Mouse (Mus musculus): Measurements from ENCODE around the gene Plac8. TPM values are rescaled to one million over a fixed set of nuclear protein-coding genes. Genes with fewer than 3 reads are reported as not detected.

Plac8 gene
- polyA plus RNA-seq, 1 experiment from 2014 or later = 2.2 TPM

GRCm38 (mm10) chr5:100595999-100596398, 24.0 kb upstream of the Plac8 start:
- H3K9me3 ChIP-seq = no peaks in the 10 kb centered on the region
- H3K27ac ChIP-seq (replicated peaks) = no peak overlapping the region
- H3K27me3 ChIP-seq = no peaks in the 10 kb centered on the region
- ATAC-seq (ENCODE audit: low read depth) = no peak
- H3K36me3 ChIP-seq = no peaks in the 10 kb centered on the region
- WGBS = 90% methylated on average over 6 of the region's 6 CpGs
- no peak overlapping the region for H3K4me2 ChIP-seq
- no peak overlapping the region for H3K4me3 ChIP-seq
- H3K9ac ChIP-seq = no peak overlapping the region
- 0 out of 2 replicates have a peak, but pooled peaks cover 2% of the 10 kb centered on the region for H3K4me1 ChIP-seq (replicated peaks)

- Histone ChIP-seq H3K27me3 (no peaks in the 10 kb centered on the region), H3K4me1 (replicated peaks) (0 out of 2 replicates have a peak, but pooled peaks cover 2% of the 10 kb centered on the region), H3K4me3 (no peak overlapping the region), H3K9me3 (no peaks in the 10 kb centered on the region), H3K9ac (no peak overlapping the region), H3K4me2 (no peak overlapping the region), H3K36me3 (no peaks in the 10 kb centered on the region), H3K27ac (replicated peaks) (no peak overlapping the region)
- WGBS = 84% methylated on average over 13 of the region's 13 CpGs
- no peak for ATAC-seq (ENCODE audit: low read depth)
These were observed 22.9 kb upstream of the Plac8 start for GRCm38 (mm10) chr5:100594803-100595467.

- Histone ChIP-seq H3K4me1 (replicated peaks) (no peaks in the 10 kb centered on the region), H3K9ac (no peak overlapping the region), H3K27me3 (no peaks in the 10 kb centered on the region), H3K9me3 (no peaks in the 10 kb centered on the region), H3K4me2 (no peak overlapping the region), H3K4me3 (no peak overlapping the region), H3K27ac (replicated peaks) (no peak overlapping the region), H3K36me3 (no peaks in the 10 kb centered on the region)
- ATAC-seq (ENCODE audit: low read depth) = no peak
- 95% methylated on average over 5 of the region's 5 CpGs for WGBS
These were observed 18.5 kb upstream of the Plac8 start for GRCm38 (mm10) chr5:100590505-100590904.

- no peak for ATAC-seq (ENCODE audit: low read depth)
- no peak overlapping the region for H3K9ac ChIP-seq
- 55% methylated on average over 2 of the region's 2 CpGs for WGBS
- no peak overlapping the region for H3K4me3 ChIP-seq
- no peaks in the 10 kb centered on the region for H3K4me1 ChIP-seq (replicated peaks)
- no peak overlapping the region for H3K27ac ChIP-seq (replicated peaks)
- no peaks in the 10 kb centered on the region for H3K27me3 ChIP-seq
- H3K36me3 ChIP-seq = no peaks in the 10 kb centered on the region
- H3K9me3 ChIP-seq = no peaks in the 10 kb centered on the region
- no peak overlapping the region for H3K4me2 ChIP-seq
These were observed 15.6 kb upstream of the Plac8 start for GRCm38 (mm10) chr5:100587626-100588025.

GRCm38 (mm10) chr5:100587136-100587535, 15.1 kb upstream of the Plac8 start:
- Histone ChIP-seq H3K9me3 (no peaks in the 10 kb centered on the region), H3K4me3 (no peak overlapping the region), H3K4me1 (replicated peaks) (no peaks in the 10 kb centered on the region), H3K36me3 (no peaks in the 10 kb centered on the region), H3K4me2 (no peak overlapping the region), H3K9ac (no peak overlapping the region), H3K27me3 (no peaks in the 10 kb centered on the region), H3K27ac (replicated peaks) (no peak overlapping the region)
- WGBS = 95% methylated on average over 7 of the region's 7 CpGs
- ATAC-seq (ENCODE audit: low read depth) = no peak

GRCm38 (mm10) chr5:100585657-100586056, 13.6 kb upstream of the Plac8 start:
- Histone ChIP-seq H3K4me2 (no peak overlapping the region), H3K4me3 (no peak overlapping the region), H3K27ac (replicated peaks) (no peak overlapping the region), H3K4me1 (replicated peaks) (no peaks in the 10 kb centered on the region), H3K27me3 (no peaks in the 10 kb centered on the region), H3K9ac (no peak overlapping the region), H3K36me3 (no peaks in the 10 kb centered on the region), H3K9me3 (no peaks in the 10 kb centered on the region)
- 92% methylated on average over 3 of the region's 3 CpGs for WGBS
- ATAC-seq (ENCODE audit: low read depth) = no peak

- no peak overlapping the region for H3K4me3 ChIP-seq
- no peak for ATAC-seq (ENCODE audit: low read depth)
- H3K36me3 ChIP-seq = no peaks in the 10 kb centered on the region
- no peaks in the 10 kb centered on the region for H3K4me1 ChIP-seq (replicated peaks)
- no peak overlapping the region for H3K9ac ChIP-seq
- no peaks in the 10 kb centered on the region for H3K27me3 ChIP-seq
- H3K27ac ChIP-seq (replicated peaks) = no peak overlapping the region
- no peak overlapping the region for H3K4me2 ChIP-seq
- 93% methylated on average over 8 of the region's 8 CpGs for WGBS
- H3K9me3 ChIP-seq = no peaks in the 10 kb centered on the region
These were observed 13.2 kb upstream of the Plac8 start for GRCm38 (mm10) chr5:100585206-100585644.

- no peaks in the 10 kb centered on the region for H3K4me1 ChIP-seq (replicated peaks)
- 90% methylated on average over 7 of the region's 7 CpGs for WGBS
- no peaks in the 10 kb centered on the region for H3K9me3 ChIP-seq
- no peaks in the 10 kb centered on the region for H3K36me3 ChIP-seq
- H3K4me3 ChIP-seq = no peak overlapping the region
- H3K9ac ChIP-seq = no peak overlapping the region
- no peak overlapping the region for H3K4me2 ChIP-seq
- no peak overlapping the region for H3K27ac ChIP-seq (replicated peaks)
- ATAC-seq (ENCODE audit: low read depth) = no peak
- no peaks in the 10 kb centered on the region for H3K27me3 ChIP-seq
These were observed 11.0 kb upstream of the Plac8 start for GRCm38 (mm10) chr5:100583066-100583465.

GRCm38 (mm10) chr5:100582435-100582826, 10.4 kb upstream of the Plac8 start:
- 93% methylated on average over 5 of the region's 5 CpGs for WGBS

GRCm38 (mm10) chr5:100581622-100582434, 9.8 kb upstream of the Plac8 start:
- Histone ChIP-seq H3K9me3 (no peaks in the 10 kb centered on the region), H3K4me3 (no peak overlapping the region), H3K4me1 (replicated peaks) (no peaks in the 10 kb centered on the region), H3K27ac (replicated peaks) (no peak overlapping the region), H3K36me3 (no peaks in the 10 kb centered on the region), H3K27me3 (no peaks in the 10 kb centered on the region), H3K9ac (no peak overlapping the region), H3K4me2 (no peak overlapping the region)
- no peak for ATAC-seq (ENCODE audit: low read depth)
- 70% methylated on average over 11 of the region's 11 CpGs for WGBS

More at GRCm38 (mm10) chr5:100582435-100582826, 10.4 kb upstream of the Plac8 start:
- H3K4me2 ChIP-seq = no peak overlapping the region
- no peak overlapping the region for H3K4me3 ChIP-seq
- no peak overlapping the region for H3K27ac ChIP-seq (replicated peaks)
- H3K9me3 ChIP-seq = no peaks in the 10 kb centered on the region
- no peaks in the 10 kb centered on the region for H3K36me3 ChIP-seq
- no peaks in the 10 kb centered on the region for H3K27me3 ChIP-seq
- H3K9ac ChIP-seq = no peak overlapping the region
- ATAC-seq (ENCODE audit: low read depth) = no peak
- no peaks in the 10 kb centered on the region for H3K4me1 ChIP-seq (replicated peaks)

- H3K36me3 ChIP-seq = no peaks in the 10 kb centered on the region
- no peaks in the 10 kb centered on the region for H3K27me3 ChIP-seq
- no peak overlapping the region for H3K27ac ChIP-seq (replicated peaks)
- H3K4me2 ChIP-seq = no peak overlapping the region
- 85% methylated on average over 5 of the region's 5 CpGs for WGBS
- no peak overlapping the region for H3K9ac ChIP-seq
- no peaks in the 10 kb centered on the region for H3K9me3 ChIP-seq
- no peak overlapping the region for H3K4me3 ChIP-seq
- no peak for ATAC-seq (ENCODE audit: low read depth)
- no peaks in the 10 kb centered on the region for H3K4me1 ChIP-seq (replicated peaks)
These were observed 6.9 kb upstream of the Plac8 start for GRCm38 (mm10) chr5:100578863-100579411.

- WGBS = 64% methylated on average over 1 of the region's 1 CpGs
- Histone ChIP-seq H3K9ac (no peak overlapping the region), H3K36me3 (no peaks in the 10 kb centered on the region), H3K4me2 (no peak overlapping the region), H3K4me3 (no peak overlapping the region), H3K27ac (replicated peaks) (no peak overlapping the region), H3K9me3 (no peaks in the 10 kb centered on the region), H3K4me1 (replicated peaks) (no peaks in the 10 kb centered on the region), H3K27me3 (no peaks in the 10 kb centered on the region)
- no peak for ATAC-seq (ENCODE audit: low read depth)
These were observed 2.7 kb upstream of the Plac8 start for GRCm38 (mm10) chr5:100574771-100575170.
